Mouse (Mus musculus) intestine, embryonic 15.5 days (tissue): Measurements from ENCODE around the gene Gm45062. TPM values are rescaled to one million over a fixed set of nuclear protein-coding genes. Genes with fewer than 3 reads are reported as not detected.

Source experiments
- ATAC-seq: fragments of 200-750 bp; cut with Nextera tagmentation; 2 replicates; pipeline ENCODE4 v1.8.0; 2017; ENCODE audit warnings: moderate TSS enrichment, moderate library complexity
- H3K27ac ChIP-seq: fragments of 300-500 bp; sonication (generic); 2 replicates; pipeline ENCODE4 v1.5.1; 2015; ENCODE audit warnings: mild to moderate bottlenecking, inconsistent platforms
- H3K27me3 ChIP-seq: fragments of 300-500 bp; sonication (generic); replicated peaks from 2 replicates; pipeline ENCODE4 v1.6.1; 2015; ENCODE audit warnings: inconsistent platforms
- H3K36me3 ChIP-seq: fragments of 300-500 bp; sonication (generic); 2 replicates; pipeline ENCODE4 v1.6.1; 2015; ENCODE audit warnings: inconsistent platforms
- H3K4me1 ChIP-seq: fragments of 300-500 bp; sonication (generic); replicated peaks from 2 replicates; pipeline ENCODE4 v1.6.1; 2015; ENCODE audit warnings: inconsistent platforms
- H3K4me2 ChIP-seq: fragments of 300-500 bp; sonication (generic); replicated peaks from 2 replicates; pipeline ENCODE4 v1.6.1; 2015; ENCODE audit warnings: mild to moderate bottlenecking, inconsistent platforms
- H3K4me3 ChIP-seq: fragments of 300-500 bp; sonication (generic); replicated peaks from 2 replicates; pipeline ENCODE4 v1.5.1; 2015; ENCODE audit warnings: inconsistent platforms
- H3K9ac ChIP-seq: fragments of 300-500 bp; sonication (generic); 2 replicates; pipeline ENCODE4 v1.6.1; 2015; ENCODE audit warnings: inconsistent platforms
- H3K9me3 ChIP-seq: fragments of 300-500 bp; sonication (generic); 2 replicates; pipeline ENCODE4 v1.6.1; 2016; ENCODE audit warnings: inconsistent platforms
- WGBS: fragments of 180-500 bp; shearing (Covaris S2); methylation state at CpG from one replicate; pipeline ENCODE4 v1.1.7; 2015; 5-methylcytosine and 5-hydroxymethylcytosine counted together
- polyA plus RNA-seq: library from polyadenylated mRNA; unstranded; fragments of >200 nt; fragmentation: Nextera tagmentation; extraction: Ambion mirVana; gene quantifications from 2 replicates; pipeline ENCODE4 v1.2.1, GENCODE M21; 2015

Gene Gm45062
- polyA plus RNA-seq, 1 experiment from 2014 or later: 6.7 TPM

GRCm38 (mm10) chr6:8376351-8376750 lies 117.1 kb downstream of the Gm45062 start:
- H3K4me3 ChIP-seq: no peak overlapping the region
- no peak overlapping the region for H3K27ac ChIP-seq
- WGBS: 92% methylated on average over 5 of the region's 5 CpGs
- no peak for ATAC-seq
- H3K9me3 ChIP-seq: no peaks in the 10 kb centered on the region
- no peak overlapping the region for H3K9ac ChIP-seq
- H3K27me3 ChIP-seq: no peaks in the 10 kb centered on the region
- no peaks in the 10 kb centered on the region for H3K36me3 ChIP-seq
- H3K4me2 ChIP-seq: no peak overlapping the region
- no peaks in the 10 kb centered on the region for H3K4me1 ChIP-seq

GRCm38 (mm10) chr6:8377667-8378066 lies 118.4 kb downstream of the Gm45062 start:
- 85% methylated on average over 8 of the region's 8 CpGs for WGBS
- no peaks in the 10 kb centered on the region for H3K27me3 ChIP-seq

GRCm38 (mm10) chr6:8389307-8389706 lies 130.1 kb downstream of the Gm45062 start:
- ATAC-seq: no peak
- no peaks in the 10 kb centered on the region for H3K27me3 ChIP-seq
- WGBS: 92% methylated on average over 2 of the region's 2 CpGs

More at GRCm38 (mm10) chr6:8377667-8378066, 118.4 kb downstream of the Gm45062 start:
- Histone ChIP-seq H3K4me3 (no peak overlapping the region), H3K9me3 (no peaks in the 10 kb centered on the region), H3K36me3 (no peaks in the 10 kb centered on the region), H3K27ac (no peak overlapping the region), H3K9ac (no peak overlapping the region), H3K4me2 (no peak overlapping the region), H3K4me1 (no peaks in the 10 kb centered on the region)
- ATAC-seq: no peak

GRCm38 (mm10) chr6:8390296-8390695 lies 131.0 kb downstream of the Gm45062 start:
- Histone ChIP-seq H3K27me3 (no peaks in the 10 kb centered on the region), H3K36me3 (no peaks in the 10 kb centered on the region), H3K9ac (no peak overlapping the region), H3K27ac (no peak overlapping the region), H3K4me3 (no peak overlapping the region), H3K4me1 (no peaks in the 10 kb centered on the region), H3K4me2 (no peak overlapping the region), H3K9me3 (no peaks in the 10 kb centered on the region)
- 89% methylated on average over 6 of the region's 6 CpGs for WGBS
- no peak for ATAC-seq

More at GRCm38 (mm10) chr6:8389307-8389706, 130.1 kb downstream of the Gm45062 start:
- no peak overlapping the region for H3K4me3 ChIP-seq
- H3K9me3 ChIP-seq: no peaks in the 10 kb centered on the region
- H3K27ac ChIP-seq: no peak overlapping the region
- H3K4me2 ChIP-seq: no peak overlapping the region
- H3K4me1 ChIP-seq: no peaks in the 10 kb centered on the region
- no peaks in the 10 kb centered on the region for H3K36me3 ChIP-seq
- H3K9ac ChIP-seq: no peak overlapping the region

GRCm38 (mm10) chr6:8390935-8391334 lies 131.7 kb downstream of the Gm45062 start:
- Histone ChIP-seq H3K4me2 (no peak overlapping the region), H3K9ac (no peak overlapping the region), H3K27me3 (no peaks in the 10 kb centered on the region), H3K4me1 (no peaks in the 10 kb centered on the region), H3K36me3 (no peaks in the 10 kb centered on the region), H3K4me3 (no peak overlapping the region), H3K9me3 (no peaks in the 10 kb centered on the region), H3K27ac (no peak overlapping the region)
- 93% methylated on average over 2 of the region's 2 CpGs for WGBS
- no peak for ATAC-seq

GRCm38 (mm10) chr6:8393029-8393428 lies 133.8 kb downstream of the Gm45062 start:
- Histone ChIP-seq H3K27me3 (no peaks in the 10 kb centered on the region), H3K4me1 (no peaks in the 10 kb centered on the region), H3K4me3 (no peak overlapping the region), H3K27ac (no peak overlapping the region), H3K36me3 (no peaks in the 10 kb centered on the region), H3K9ac (no peak overlapping the region), H3K9me3 (no peaks in the 10 kb centered on the region), H3K4me2 (no peak overlapping the region)
- 64% methylated on average over 4 of the region's 4 CpGs for WGBS
- ATAC-seq: no peak

GRCm38 (mm10) chr6:8394044-8394443 lies 134.8 kb downstream of the Gm45062 start:
- no peak overlapping the region for H3K9ac ChIP-seq
- no peak overlapping the region for H3K27ac ChIP-seq
- H3K36me3 ChIP-seq: no peaks in the 10 kb centered on the region
- no peaks in the 10 kb centered on the region for H3K27me3 ChIP-seq
- no peaks in the 10 kb centered on the region for H3K4me1 ChIP-seq
- no peak overlapping the region for H3K4me2 ChIP-seq
- H3K9me3 ChIP-seq: no peaks in the 10 kb centered on the region
- H3K4me3 ChIP-seq: no peak overlapping the region
- ATAC-seq: no peak

- Histone ChIP-seq H3K4me3 (no peak overlapping the region), H3K27me3 (no peaks in the 10 kb centered on the region), H3K27ac (no peak overlapping the region), H3K9me3 (no peaks in the 10 kb centered on the region), H3K4me2 (no peak overlapping the region), H3K36me3 (no peaks in the 10 kb centered on the region), H3K9ac (no peak overlapping the region), H3K4me1 (no peaks in the 10 kb centered on the region)
- WGBS: 41% methylated on average over 4 of the region's 4 CpGs
- no peak for ATAC-seq
These were observed 135.8 kb downstream of the Gm45062 start for GRCm38 (mm10) chr6:8395061-8395460.

GRCm38 (mm10) chr6:8397252-8397651 lies 138.0 kb downstream of the Gm45062 start:
- no peak overlapping the region for H3K27ac ChIP-seq
- no peak overlapping the region for H3K4me3 ChIP-seq
- no peak overlapping the region for H3K9ac ChIP-seq
- no peaks in the 10 kb centered on the region for H3K9me3 ChIP-seq
- no peaks in the 10 kb centered on the region for H3K36me3 ChIP-seq
- no peak for ATAC-seq
- no peak overlapping the region for H3K4me2 ChIP-seq
- no peaks in the 10 kb centered on the region for H3K27me3 ChIP-seq
- H3K4me1 ChIP-seq: no peaks in the 10 kb centered on the region
- 89% methylated on average over 7 of the region's 7 CpGs for WGBS

- Histone ChIP-seq H3K4me2 (no peak overlapping the region), H3K9ac (no peak overlapping the region), H3K4me1 (no peaks in the 10 kb centered on the region), H3K4me3 (no peak overlapping the region), H3K9me3 (no peaks in the 10 kb centered on the region), H3K27me3 (no peaks in the 10 kb centered on the region), H3K27ac (no peak overlapping the region), H3K36me3 (no peaks in the 10 kb centered on the region)
- 91% methylated on average over 1 of the region's 1 CpGs for WGBS
- ATAC-seq: no peak
These were observed 140.5 kb downstream of the Gm45062 start for GRCm38 (mm10) chr6:8399710-8400109.

GRCm38 (mm10) chr6:8403127-8403526 lies 143.9 kb downstream of the Gm45062 start:
- Histone ChIP-seq H3K36me3 (no peaks in the 10 kb centered on the region), H3K27me3 (no peaks in the 10 kb centered on the region), H3K9ac (no peak overlapping the region), H3K9me3 (no peaks in the 10 kb centered on the region), H3K4me2 (no peak overlapping the region), H3K27ac (no peak overlapping the region), H3K4me1 (no peaks in the 10 kb centered on the region), H3K4me3 (no peak overlapping the region)
- ATAC-seq: no peak
- WGBS: 88% methylated on average over 5 of the region's 5 CpGs

- Histone ChIP-seq H3K4me3 (no peak overlapping the region), H3K4me2 (no peak overlapping the region), H3K27ac (no peak overlapping the region), H3K36me3 (no peaks in the 10 kb centered on the region), H3K27me3 (no peaks in the 10 kb centered on the region), H3K9ac (no peak overlapping the region), H3K4me1 (no peaks in the 10 kb centered on the region), H3K9me3 (no peaks in the 10 kb centered on the region)
- no peak for ATAC-seq
- 83% methylated on average over 5 of the region's 5 CpGs for WGBS
These were observed 146.6 kb downstream of the Gm45062 start for GRCm38 (mm10) chr6:8405844-8406243.

- 73% methylated on average over 2 of the region's 2 CpGs for WGBS
- no peak for ATAC-seq
- Histone ChIP-seq H3K4me1 (no peaks in the 10 kb centered on the region), H3K4me2 (no peak overlapping the region), H3K36me3 (no peaks in the 10 kb centered on the region), H3K9ac (no peak overlapping the region), H3K27me3 (no peaks in the 10 kb centered on the region), H3K9me3 (no peaks in the 10 kb centered on the region), H3K4me3 (no peak overlapping the region), H3K27ac (no peak overlapping the region)
These were observed 149.1 kb downstream of the Gm45062 start for GRCm38 (mm10) chr6:8408332-8408731.
